Mouse (Mus musculus) small intestine, adult 2 months (tissue): ENCODE data around the gene Zscan20.

Experiments
- CTCF ChIP-seq: fragments of 200-500 bp; IDR thresholded peaks from 2 replicates; pipeline ENCODE4 v1.5.1; 2012; ENCODE audit warnings: low read depth, mild to moderate bottlenecking, control low read depth, inconsistent platforms, low read length, moderate library complexity, mixed read lengths; ENCODE audit not compliant: insufficient replicate concordance, insufficient read length; ENCODE audit errors: extremely low read depth
- POLR2A ChIP-seq: fragments of 200-500 bp; IDR thresholded peaks from 2 replicates; pipeline ENCODE4 v1.6.1; 2012; ENCODE audit warnings: low read depth, mild to moderate bottlenecking, control low read depth, inconsistent platforms, low read length, moderate library complexity

GRCm38 (mm10) chr4:128610706-128611105 lies 808 bp upstream of the Zscan20 start:
- TF ChIP-seq CTCF = no peak
- TF ChIP-seq POLR2A = no peak
